Mouse (Mus musculus): ENCODE results near the gene Atp2a2. TPM values are rescaled to one million over a fixed set of nuclear protein-coding genes. Genes with fewer than 3 reads are reported as not detected.

Atp2a2 gene
- polyA plus RNA-seq (2012; rRNA removed): 23.9 and 25.7 TPM in 2 replicates

GRCm38 (mm10) chr5:122502077-122502941 is at the start of gene Atp2a2:
TSS of gene Atp2a2 (minus strand) at chr5:122502225.

GRCm38 (mm10) chr5:122421271-122422068 is 80.6 kb downstream of the Atp2a2 start, which contains the start of gene Anapc7:
TSS of gene Anapc7 (plus strand) at chr5:122421693.

Other genes with a start within 250 kb of the Atp2a2 start
- gene Tctn1, start 237.8 kb downstream of the Atp2a2 start, polyA plus RNA-seq (2012; rRNA removed): 2.6 and 3.0 TPM in 2 replicates
- gene Pptc7, start 217.9 kb downstream of the Atp2a2 start, polyA plus RNA-seq (2012; rRNA removed): 7.6 and 10.1 TPM in 2 replicates
- 2.7 and 3.0 TPM in 2 replicates for gene Rad9b, start 148.0 kb downstream of the Atp2a2 start, polyA plus RNA-seq (2012; rRNA removed)
- gene Vps29, start 147.9 kb downstream of the Atp2a2 start, polyA plus RNA-seq (2012; rRNA removed): 47.9 and 55.7 TPM in 2 replicates
- 24.4 and 29.1 TPM in 2 replicates for gene Gpn3, start 130.3 kb downstream of the Atp2a2 start, polyA plus RNA-seq (2012; rRNA removed)
- gene Fam216a, start 129.9 kb downstream of the Atp2a2 start, polyA plus RNA-seq (2012; rRNA removed): 13.8 and 14.0 TPM in 2 replicates
- 159 and 165 TPM in 2 replicates for gene Arpc3, start 110.3 kb downstream of the Atp2a2 start, polyA plus RNA-seq (2012; rRNA removed)
- 10.0 and 11.7 TPM in 2 replicates for gene Anapc7, start 80.5 kb downstream of the Atp2a2 start, polyA plus RNA-seq (2012; rRNA removed)
- 1.7 TPM in 2 replicates for gene Ift81, start 112.3 kb upstream of the Atp2a2 start, polyA plus RNA-seq (2012; rRNA removed)
- gene P2rx7, start 141.7 kb upstream of the Atp2a2 start, polyA plus RNA-seq (2012; rRNA removed): 2.0 and 2.3 TPM in 2 replicates
- 19.4 and 20.2 TPM in 2 replicates for gene P2rx4, start 205.3 kb upstream of the Atp2a2 start, polyA plus RNA-seq (2012; rRNA removed)